Mouse (Mus musculus) G1E (cell line): ENCODE results near the gene Sh3bp2. TPM values are rescaled to one million over a fixed set of nuclear protein-coding genes. Genes with fewer than 3 reads are reported as not detected.

Experiments
- ATAC-seq: 2 replicates; pipeline ENCODE4 v1.8.0; 2016; ENCODE audit warnings: mild to moderate bottlenecking; ENCODE audit not compliant: insufficient number of reproducible peaks, poor library complexity, low FRiP score, severe bottlenecking; ENCODE audit errors: extremely low read depth
- DNase-seq: peaks from one replicate; pipeline ENCODE4 v3.0.0; 2012; ENCODE audit warnings: low spot score
- H3K27me3 ChIP-seq: 2 replicates; pipeline ENCODE4 v1.6.1; 2012; ENCODE audit warnings: mild to moderate bottlenecking, low read length, inconsistent platforms; ENCODE audit not compliant: insufficient read depth
- H3K36me3 ChIP-seq: replicated peaks from 2 replicates; pipeline ENCODE3; 2012; ENCODE audit warnings: mild to moderate bottlenecking, inconsistent platforms
- H3K4me1 ChIP-seq: 2 replicates; pipeline ENCODE4 v1.6.1; 2012; ENCODE audit warnings: low read depth, low read length, inconsistent platforms, mixed read lengths; ENCODE audit not compliant: insufficient read depth
- H3K4me3 ChIP-seq: 2 replicates; pipeline ENCODE4 v1.5.1; 2012; ENCODE audit warnings: low read depth, mild to moderate bottlenecking, inconsistent platforms, low read length, moderate library complexity, mixed read lengths
- H3K9me3 ChIP-seq: replicated peaks from 2 replicates; pipeline ENCODE4 v1.6.1; 2012; ENCODE audit warnings: inconsistent platforms
- CTCF ChIP-seq: IDR thresholded peaks from 2 replicates; pipeline ENCODE4 v1.5.1; 2012; ENCODE audit warnings: low read depth, low read length, inconsistent platforms, mixed read lengths
- GATA1 ChIP-seq: IDR thresholded peaks from 2 replicates; pipeline ENCODE4 v1.6.1; 2012; ENCODE audit warnings: borderline replicate concordance, low read length, inconsistent platforms, mixed read lengths
- GATA2 ChIP-seq: IDR thresholded peaks from 2 replicates; pipeline ENCODE4 v1.6.1; 2012; ENCODE audit warnings: low read depth, low read length, inconsistent platforms, borderline replicate concordance
- POLR2AphosphoS5 ChIP-seq: IDR thresholded peaks from 2 replicates; pipeline ENCODE4 v1.6.1; 2012; ENCODE audit warnings: low read depth, low read length, inconsistent platforms; ENCODE audit not compliant: insufficient replicate concordance
- TAL1 ChIP-seq: conservative IDR thresholded peaks from 2 replicates; pipeline ENCODE4 v1.6.1; 2012; ENCODE audit warnings: low read depth, low read length, inconsistent platforms, mixed read lengths
- polyA plus RNA-seq: library from polyadenylated mRNA; stranded (reverse); fragments of >175 nt; gene quantifications from 2 replicates; pipeline ENCODE4 v1.2.3, GENCODE M21; 2012
- total RNA-seq, 2 experiments: library from RNA; stranded (forward) in 1 of 2; stranded (reverse) in 1 of 2; fragments of 200-1000 nt in 1 of 2; fragments of >200 nt in 1 of 2; fragmentation: Nextera tagmentation in 1 of 2; gene quantifications; 2 replicates each; pipeline ENCODE4 v1.2.3; 2014 to 2017

Sh3bp2 gene
- total and polyA plus RNA-seq, 3 experiments = 2.2 to 6.7 (median 3.5) TPM

DNA sequence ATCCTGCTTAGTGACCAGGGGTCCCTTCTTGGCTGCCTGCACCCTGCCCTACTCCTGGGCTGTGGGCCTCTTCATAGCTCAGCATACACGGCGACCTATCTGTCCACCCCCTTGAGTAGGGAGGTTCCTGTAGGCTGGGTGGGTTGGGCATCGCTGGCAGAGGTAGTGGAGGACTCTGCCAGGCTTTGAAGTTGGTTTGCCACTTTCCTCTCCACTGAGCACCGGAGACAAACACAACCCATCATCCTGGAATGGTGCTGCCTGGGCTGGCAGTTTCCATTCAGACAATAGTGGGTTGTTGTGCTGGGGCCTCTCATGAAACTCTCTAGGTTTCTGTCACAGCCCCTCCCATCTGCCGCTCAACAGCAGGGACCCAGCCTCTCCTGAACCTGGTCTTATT, 4.5 kb downstream of the Sh3bp2 start:
- no peak for DNase-seq
- no peak for ATAC-seq
- peaks cover 22% of the 10 kb centered on the region for H3K4me1 ChIP-seq
- TF ChIP-seq POLR2AphosphoS5 (no peak), GATA2 (no peak), GATA1 (no peak), CTCF (no peak), TAL1 (no peak)
- H3K36me3 ChIP-seq = no peaks in the 10 kb centered on the region
- no peaks in the 10 kb centered on the region for H3K9me3 ChIP-seq
- no peak overlapping the region for H3K4me3 ChIP-seq
- H3K27me3 ChIP-seq = peaks cover 26% of the 10 kb centered on the region

DNA sequence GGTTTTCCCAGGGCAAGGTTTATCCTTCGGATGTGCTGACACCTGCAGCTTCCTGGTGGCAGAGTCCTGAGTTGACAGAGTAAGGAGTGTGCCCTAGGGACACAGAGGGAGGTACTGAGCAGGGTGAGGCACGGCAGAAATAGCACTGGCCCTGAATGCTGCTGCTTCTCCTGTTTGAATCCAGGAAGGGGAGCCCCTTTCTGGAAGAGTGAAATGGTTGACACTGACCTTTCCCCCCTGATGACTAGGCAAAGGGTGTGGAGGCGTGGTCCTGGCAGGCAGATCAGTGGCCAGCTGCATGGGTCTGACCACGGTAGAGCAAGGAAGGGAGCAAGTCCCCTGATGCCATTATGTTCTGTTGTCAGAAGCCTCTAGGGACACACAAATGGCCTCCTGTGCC, 5.0 kb downstream of the Sh3bp2 start:
- Histone ChIP-seq H3K9me3 (no peaks in the 10 kb centered on the region), H3K36me3 (no peaks in the 10 kb centered on the region), H3K4me3 (no peak overlapping the region), H3K4me1 (peaks cover 23% of the 10 kb centered on the region), H3K27me3 (peaks cover 29% of the 10 kb centered on the region)
- DNase-seq (no peak), ATAC-seq (no peak)
- TF ChIP-seq TAL1 (no peak), CTCF (no peak), POLR2AphosphoS5 (no peak), GATA1 (no peak), GATA2 (no peak)

GRCm38 (mm10) chr5:34533066-34533465, 7.4 kb downstream of the Sh3bp2 start:
- no peak for ATAC-seq
- TF ChIP-seq GATA1 (no peak), POLR2AphosphoS5 (no peak)
- no peaks in the 10 kb centered on the region for H3K36me3 ChIP-seq
- no peaks in the 10 kb centered on the region for H3K9me3 ChIP-seq
- H3K27me3 ChIP-seq = peaks cover 39% of the 10 kb centered on the region
- no peak for DNase-seq
- H3K4me3 ChIP-seq = no peak overlapping the region
- H3K4me1 ChIP-seq = peaks cover 10% of the 10 kb centered on the region

DNA sequence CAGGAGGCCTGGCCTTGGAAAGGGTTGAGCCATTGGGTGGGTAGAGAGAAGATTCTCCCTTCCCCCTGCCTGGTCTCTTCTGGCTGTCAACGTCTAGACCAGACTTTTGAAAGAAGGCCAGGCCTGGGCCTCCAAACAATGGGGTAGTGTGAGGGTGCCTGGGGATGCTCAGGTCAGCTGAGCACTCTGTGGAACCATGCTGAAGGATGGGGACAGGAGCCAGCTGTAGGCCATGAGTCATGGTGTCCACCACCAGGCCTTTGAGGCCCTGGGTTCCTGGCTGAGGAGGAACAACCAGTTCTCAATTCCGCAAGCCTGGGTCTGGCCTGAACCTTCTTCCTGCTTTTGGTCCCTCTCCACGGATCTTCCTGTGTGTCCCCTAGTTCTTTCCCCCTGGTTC, 8.2 kb downstream of the Sh3bp2 start:
- Histone ChIP-seq H3K36me3 (no peaks in the 10 kb centered on the region), H3K4me1 (peaks cover 9% of the 10 kb centered on the region; the same call in 1 of the 2 replicates), H3K9me3 (no peaks in the 10 kb centered on the region), H3K4me3 (no peak overlapping the region), H3K27me3 (peaks cover 44% of the 10 kb centered on the region)
- TF ChIP-seq GATA1 (no peak), POLR2AphosphoS5 (no peak), GATA2 (no peak), TAL1 (no peak), CTCF (no peak)
- DNase-seq (no peak), ATAC-seq (no peak)

GRCm38 (mm10) chr5:34534776-34535581, 9.3 kb downstream of the Sh3bp2 start:
- Histone ChIP-seq H3K36me3 (no peaks in the 10 kb centered on the region), H3K4me1 (peaks cover 9% of the 10 kb centered on the region; the same call in 1 of the 2 replicates), H3K27me3 (peaks cover 56% of the 10 kb centered on the region), H3K9me3 (no peaks in the 10 kb centered on the region), H3K4me3 (no peak overlapping the region)
- ATAC-seq (no peak), DNase-seq (no peak)
- no peak for TF ChIP-seq CTCF

GRCm38 (mm10) chr5:34535831-34536230, 10.2 kb downstream of the Sh3bp2 start:
- no peaks in the 10 kb centered on the region for H3K9me3 ChIP-seq
- H3K4me3 ChIP-seq = no peak overlapping the region
- H3K27me3 ChIP-seq = peaks cover 63% of the 10 kb centered on the region
- peaks cover 7% of the 10 kb centered on the region; the same call in 1 of the 2 replicates for H3K4me1 ChIP-seq
- no peak for TF ChIP-seq CTCF
- TF ChIP-seq GATA2 = no peak
- TF ChIP-seq TAL1 = no peak
- no peaks in the 10 kb centered on the region for H3K36me3 ChIP-seq
- DNase-seq = no peak
- ATAC-seq = no peak

DNA sequence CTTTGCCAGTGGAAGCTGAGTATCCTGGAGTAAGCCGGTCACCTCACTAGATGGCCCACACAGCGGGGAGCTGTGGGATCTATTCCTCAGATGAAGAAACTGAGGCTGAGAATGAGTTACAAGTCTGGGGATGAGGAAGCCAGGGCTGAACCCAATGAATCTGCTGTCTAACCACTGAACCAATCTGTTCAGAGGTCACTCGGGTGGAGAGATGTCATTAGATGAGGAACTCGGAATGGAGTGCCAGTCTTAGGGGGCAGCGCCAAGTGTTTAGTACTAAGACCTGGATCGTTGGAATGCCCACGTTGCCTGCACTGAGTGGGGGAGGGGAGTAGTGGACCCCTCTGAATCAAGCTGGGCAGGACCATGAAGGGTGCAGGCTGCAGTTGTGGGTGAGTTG, 12.4 kb downstream of the Sh3bp2 start:
- peaks cover 12% of the 10 kb centered on the region for H3K4me1 ChIP-seq
- DNase-seq = no peak
- peaks cover 74% of the 10 kb centered on the region for H3K27me3 ChIP-seq
- H3K4me3 ChIP-seq = no peak overlapping the region
- TF ChIP-seq CTCF (no peak), POLR2AphosphoS5 (no peak), GATA2 (no peak), TAL1 (no peak), GATA1 (no peak)
- H3K36me3 ChIP-seq = no peaks in the 10 kb centered on the region
- ATAC-seq = no peak
- no peaks in the 10 kb centered on the region for H3K9me3 ChIP-seq
